Mouse (Mus musculus) lung, postnatal 4 days (tissue): Measurements from ENCODE around the gene Rabggta.

Source experiments
- DNase-seq, 2 experiments: peaks; one replicate each; pipeline ENCODE4 v3.0.0; 2021

Rabggta gene

GRCm38 (mm10) chr14:55730531-55731032, 8.5 kb upstream of the Rabggta start:
- DNase-seq = no peak

GRCm38 (mm10) chr14:55730116-55730515, 8.1 kb upstream of the Rabggta start:
- no peak for DNase-seq

- DNase-seq = no peak
Observed at GRCm38 (mm10) chr14:55727889-55728685, 6.0 kb upstream of the Rabggta start.

- DNase-seq = no peak
Observed at GRCm38 (mm10) chr14:55726261-55726660, 4.2 kb upstream of the Rabggta start.

- DNase-seq = peak; percentile 50 to 60
Observed at GRCm38 (mm10) chr14:55724411-55724871, 2.4 kb upstream of the Rabggta start.

- no peak for DNase-seq
Observed at GRCm38 (mm10) chr14:55723433-55723832, 1.4 kb upstream of the Rabggta start.

GRCm38 (mm10) chr14:55722438-55722945, 429 bp upstream of the Rabggta start:
- DNase-seq = no peak

- DNase-seq = no peak
Observed at GRCm38 (mm10) chr14:55721076-55721475, 987 bp downstream of the Rabggta start.

- no peak for DNase-seq
Observed at GRCm38 (mm10) chr14:55720666-55721065, 1.4 kb downstream of the Rabggta start.

GRCm38 (mm10) chr14:55719737-55720136, 2.3 kb downstream of the Rabggta start:
- no peak for DNase-seq

GRCm38 (mm10) chr14:55716884-55717283, 5.2 kb downstream of the Rabggta start:
- DNase-seq = no peak

- DNase-seq = no peak
Observed at GRCm38 (mm10) chr14:55716271-55716670, 5.8 kb downstream of the Rabggta start.

GRCm38 (mm10) chr14:55714893-55715292, 7.2 kb downstream of the Rabggta start:
- peak; percentile 42 to 49 for DNase-seq

GRCm38 (mm10) chr14:55713729-55714122, 8.3 kb downstream of the Rabggta start, which contains the start of gene Tgm1:
Gene Tgm1 (minus strand): TSS chr14:55713926.
- DNase-seq = no peak

GRCm38 (mm10) chr14:55713007-55713728, 8.9 kb downstream of the Rabggta start:
- DNase-seq = peak; percentile 70 to 73

GRCm38 (mm10) chr14:55711786-55712185, 10.3 kb downstream of the Rabggta start:
- no peak for DNase-seq

GRCm38 (mm10) chr14:55709509-55709908, 12.6 kb downstream of the Rabggta start:
- DNase-seq = no peak

- DNase-seq = no peak
Observed at GRCm38 (mm10) chr14:55707397-55707796, 14.7 kb downstream of the Rabggta start.

- no peak for DNase-seq
Observed at GRCm38 (mm10) chr14:55706051-55706600, 15.9 kb downstream of the Rabggta start.

GRCm38 (mm10) chr14:55702761-55703160, 19.3 kb downstream of the Rabggta start:
- no peak for DNase-seq

GRCm38 (mm10) chr14:55701131-55701530, 20.9 kb downstream of the Rabggta start:
- DNase-seq = no peak

GRCm38 (mm10) chr14:55697226-55697625, 24.8 kb downstream of the Rabggta start:
- no peak for DNase-seq

GRCm38 (mm10) chr14:55689433-55689832, 32.6 kb downstream of the Rabggta start:
- no peak for DNase-seq
